ENCODE assay signal across 8 mouse cellular contexts in genomic region chr2:91236601-91237510, GRCm38 (mm10). TPM values are rescaled to one million over a fixed set of nuclear protein-coding genes. Genes with fewer than 3 reads are reported as not detected.
DNase-seq lines count a peak whose midpoint lies in the region; ATAC-seq lines count a peak whose summit lies in the region.

Gene Ddb2, minus strand, starts transcription at chr2:91236982.

- peak; percentile 99 for ATAC-seq in hindbrain, embryonic 16.5 days

- peak; percentile 90 for DNase-seq in WW6 (ENCODE audit: low read depth, low spot score)
- peak; percentile 79 to 96 for DNase-seq in cerebellum, postnatal 4 days (ENCODE audit: low spot score in 2 of 2)
- DNase-seq in gastrocnemius, adult 18-20 months (ENCODE audit: low spot score) = peak; percentile 90
- DNase-seq in left cerebral cortex, adult 18-20 months (ENCODE audit: low spot score in 2 of 2) = peak; percentile 87 to 90
- peak; percentile 91 for DNase-seq in right cerebral cortex, adult 18-20 months
- peak; percentile 76 for DNase-seq in urinary bladder, postnatal 10 days (ENCODE audit: low spot score)

- under 1% methylated on average over 48 of the region's 48 CpGs for WGBS in hindbrain, embryonic 16.5 days
- WGBS in macrophage (ENCODE audit: missing documents) = under 1% methylated on average over 48 of the region's 48 CpGs

- H3K4me2 ChIP-seq in hindbrain, embryonic 16.5 days (ENCODE audit: low read length) = peak within 1 kb of the TSS; percentile 72

- no peaks in the 10 kb centered on the region for H3K27me3 ChIP-seq in hindbrain, embryonic 16.5 days (replicated peaks; ENCODE audit: control insufficient read depth, insufficient read depth, low read length)

- peaks cover 4% of the 10 kb centered on the region for H3K4me1 ChIP-seq in hindbrain, embryonic 16.5 days (ENCODE audit: control insufficient read depth, insufficient read depth, low read depth, low read length)

- no peaks in the 10 kb centered on the region for H3K36me3 ChIP-seq in hindbrain, embryonic 16.5 days (ENCODE audit: control insufficient read depth, insufficient read depth, low read length)
- peaks cover 4% of the 10 kb centered on the region; the same call in 1 of the 2 replicates for H3K36me3 ChIP-seq in macrophage (ENCODE audit: inconsistent target)

- peak within 1 kb of the TSS; percentile 73 for H3K9ac ChIP-seq in hindbrain, embryonic 16.5 days (ENCODE audit: low read depth, low read length)

- H3K9me3 ChIP-seq in hindbrain, embryonic 16.5 days (ENCODE audit: control insufficient read depth, low read length) = no peaks in the 10 kb centered on the region

- H3K79me2 ChIP-seq in macrophage (ENCODE audit: inconsistent target) = no peaks in the 10 kb centered on the region

- H3K27ac ChIP-seq in hindbrain, embryonic 16.5 days (ENCODE audit: low read depth, low read length) = peak within 1 kb of the TSS; percentile 84
- H3K27ac ChIP-seq in macrophage = peak within 1 kb of the TSS; percentile 67

- peak within 1 kb of the TSS; percentile 73 for H3K4me3 ChIP-seq in hindbrain, embryonic 16.5 days (ENCODE audit: low read length)
- H3K4me3 ChIP-seq in macrophage (ENCODE audit: inconsistent target) = peak within 1 kb of the TSS; percentile 70

RNA-seq across cellular contexts. Expression of gene Ddb2, which starts in this region (rescaled TPM):
- total RNA-seq in gastrocnemius, adult 18-20 months (2021) = 1 to 10 TPM; 2.9 TPM
- polyA plus RNA-seq in hindbrain, embryonic 16.5 days (2015; fragmentation: Nextera tagmentation; extraction: Ambion mirVana) = 16.1 and 17.4 TPM in 2 replicates
- 10 to 100 TPM; 10.9 to 13.5 TPM for total RNA-seq in left cerebral cortex, adult 18-20 months (2021)
- total RNA-seq in macrophage (2018; cell fraction: chromatin; rRNA removed) = 10 to 100 TPM; 13.6 to 38.1 (median 23.1) TPM
- 1 to 10 TPM; 1.2 to 3.3 (median 1.8) TPM for total RNA-seq in macrophage (2018; cell fraction: cytosol; rRNA removed)
- 10 to 100 TPM in 22 of 26 experiments, 1 to 10 TPM in 4; 6.4 to 33.6 (median 17.4) TPM for total RNA-seq in macrophage (2018; cell fraction: nucleus; rRNA removed)
- polyA plus RNA-seq in macrophage (2018) = 1.8 to 5.3 TPM (median 5.2 TPM) in 3 replicates

Comparison
In these comparisons a context has a peak if more than half of its experiments do, and no peak if none do; other contexts are left out.
1. Peak in every context shown above with its lines: DNase-seq, ATAC-seq, H3K4me3 ChIP-seq and H3K27ac ChIP-seq.